Mouse (Mus musculus): Measurements from ENCODE around the gene Pip5k1b.

DNA sequence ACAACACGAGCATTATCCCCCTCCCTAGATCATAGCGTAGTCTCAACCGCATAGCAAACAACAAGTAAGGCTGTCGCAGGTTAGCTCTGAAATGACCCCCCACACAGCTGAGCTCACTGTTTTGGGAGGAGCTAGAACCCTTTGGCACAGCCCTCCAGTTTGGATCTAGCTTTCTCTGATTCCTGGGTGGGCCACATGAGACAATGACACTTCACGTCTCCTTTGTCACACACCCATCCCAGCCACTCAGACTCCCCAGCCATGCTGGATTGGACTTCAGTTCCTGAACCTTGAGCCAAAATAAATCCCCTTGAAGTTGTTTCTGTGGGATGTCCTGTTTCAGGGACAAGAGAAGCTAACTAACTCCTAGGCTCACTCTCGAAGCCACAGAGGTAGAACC lies 17.5 kb downstream of the Pip5k1b start:
- TF ChIP-seq CTCF (IDR thresholded peaks at IDR 0.05; ENCODE audit: borderline replicate concordance, insufficient read depth, low read length) (no peak), POLR2A (IDR thresholded peaks at IDR 0.05; ENCODE audit: low read depth, low read length) (no peak)
